Mouse (Mus musculus) testis, adult 2 months (tissue): ENCODE measurements around the gene Gm20388.

Source experiments
- CTCF ChIP-seq: fragments of 200-500 bp; IDR thresholded peaks from 2 replicates; pipeline ENCODE4 v1.5.1; 2012; ENCODE audit warnings: low read depth, mild to moderate bottlenecking, inconsistent platforms, low read length, moderate library complexity; ENCODE audit not compliant: control insufficient read depth, insufficient read depth, insufficient replicate concordance
- POLR2A ChIP-seq: fragments of 200-500 bp; IDR thresholded peaks from 2 replicates; pipeline ENCODE4 v1.6.1; 2012; ENCODE audit warnings: low read depth, mild to moderate bottlenecking, inconsistent platforms, low read length, moderate library complexity; ENCODE audit not compliant: control insufficient read depth

- TF ChIP-seq POLR2A, result no peak
- TF ChIP-seq CTCF, result no peak
Observed at GRCm38 (mm10) chr8:124301512-124301911, 4390.9 kb downstream of the Gm20388 start.
